Mouse (Mus musculus) Patski (cell line): ENCODE data around the gene Phtf2. TPM values are rescaled to one million over a fixed set of nuclear protein-coding genes. Genes with fewer than 3 reads are reported as not detected.
"Not testable (repeated sequence)": the region's sequence is repeated elsewhere in the genome, so short reads cannot be mapped to it uniquely, and the experiment has no call there.

Experiments
- ATAC-seq: fragments of 100-300 bp; one replicate; pipeline ENCODE4 v1.8.0; 2021
- CTCF ChIA-PET: fragments of 350-600 bp; sonication (Branson Sonifier 250); formaldehyde crosslinking; loops from one replicate; lab custom pipeline; 2022; ENCODE audit warnings: inconsistent platforms; lab: Charles Lee
- POLR2A ChIA-PET: fragments of 350-600 bp; sonication (Branson Sonifier 250); formaldehyde crosslinking; loops from one replicate; lab custom pipeline; 2022; ENCODE audit warnings: antibody characterized with exemption, inconsistent platforms; lab: Charles Lee
- DNase-seq: peaks from one replicate; pipeline ENCODE4 v3.0.0-alpha.2; 2011; ENCODE audit warnings: low read depth, low spot score
- H3K27me3 ChIP-seq: fragments of 371-371 bp; one replicate; pipeline ENCODE4 v1.5.1; 2021
- CTCF ChIP-seq: fragments of 100-300 bp; IDR thresholded peaks from one replicate; pipeline ENCODE4 v1.5.1; 2021
- in situ Hi-C: fragments of 300-500 bp; cut with MboI; formaldehyde crosslinking; loops from 3 replicates; pipeline ENCODE4 v1.11.1; 2018; ENCODE audit warnings: low pct_unique_long_range_greater_than_20kb, mixed read lengths
- polyA plus RNA-seq: library from polyadenylated mRNA; unstranded; gene quantifications from one replicate; pipeline ENCODE4 v1.2.3, GENCODE M21; 2021

Phtf2 gene
- polyA plus RNA-seq, 1 experiment from 2014 or later = 8.4 TPM

- TF ChIP-seq CTCF = no peak
- CTCF ChIA-PET = no interaction called here
Observed at GRCm38 (mm10) chr5:20834399-20834798, 47.5 kb downstream of the Phtf2 start.

GRCm38 (mm10) chr5:20831433-20831832 is 50.5 kb downstream of the Phtf2 start:
- ChIA-PET CTCF (interaction anchor here (1.2 to 1.4 kb wide), 3 partner anchors 13 to 23 kb away, joined by 3 to 4 read pairs (median 4); no protein-coding TSS in a partner anchor), POLR2A (no interaction called here)
- in situ Hi-C loops = no loop called here
- ATAC-seq = peak; percentile 69
- no peak for DNase-seq
- no peak for TF ChIP-seq CTCF
- no peaks in the 10 kb centered on the region for H3K27me3 ChIP-seq

More at GRCm38 (mm10) chr5:20834399-20834798, 47.5 kb downstream of the Phtf2 start:
- POLR2A ChIA-PET = no interaction called here
- in situ Hi-C loops = no loop called here
- ATAC-seq (no peak), DNase-seq (no peak)
- H3K27me3 ChIP-seq = no peaks in the 10 kb centered on the region

GRCm38 (mm10) chr5:20830717-20831116 is 51.2 kb downstream of the Phtf2 start:
- CTCF ChIA-PET = interaction anchor here (1.2 kb wide), 1 partner anchor 14 kb away, joined by 3 read pairs; no protein-coding TSS in a partner anchor
- in situ Hi-C loops = no loop called here
- H3K27me3 ChIP-seq = no peaks in the 10 kb centered on the region
- TF ChIP-seq CTCF = no peak
- ATAC-seq (no peak), DNase-seq (no peak)
- POLR2A ChIA-PET = no interaction called here

DNA sequence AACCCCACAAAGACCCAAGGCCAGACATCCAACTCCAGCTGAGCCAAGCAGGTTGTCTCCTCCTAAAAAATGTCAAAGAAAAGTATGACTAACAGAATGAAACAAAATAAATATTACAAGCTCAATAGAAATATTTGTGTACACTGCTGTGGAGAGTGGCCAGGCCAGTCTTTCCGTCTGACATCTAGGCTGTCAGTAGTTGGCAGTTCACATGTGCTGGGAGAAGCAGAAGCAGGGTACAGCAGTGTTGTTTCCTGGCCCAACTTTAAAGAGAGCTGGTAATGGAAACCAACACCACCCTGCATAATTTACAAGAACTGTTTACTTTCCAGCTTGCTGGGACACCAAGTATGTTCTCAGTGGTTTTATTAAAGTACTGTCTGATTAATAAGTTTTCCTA is 60.3 kb downstream of the Phtf2 start:
- in situ Hi-C loops = no loop called here
- POLR2A ChIA-PET = no interaction called here
- CTCF ChIA-PET = interaction anchor here (1.3 to 1.5 kb wide), 2 partner anchors 9 to 30 kb away, joined by 4 to 5 read pairs; no protein-coding TSS in a partner anchor
- H3K27me3 ChIP-seq = no peaks in the 10 kb centered on the region
- no peak for TF ChIP-seq CTCF
- ATAC-seq = no peak
- no peak for DNase-seq

DNA sequence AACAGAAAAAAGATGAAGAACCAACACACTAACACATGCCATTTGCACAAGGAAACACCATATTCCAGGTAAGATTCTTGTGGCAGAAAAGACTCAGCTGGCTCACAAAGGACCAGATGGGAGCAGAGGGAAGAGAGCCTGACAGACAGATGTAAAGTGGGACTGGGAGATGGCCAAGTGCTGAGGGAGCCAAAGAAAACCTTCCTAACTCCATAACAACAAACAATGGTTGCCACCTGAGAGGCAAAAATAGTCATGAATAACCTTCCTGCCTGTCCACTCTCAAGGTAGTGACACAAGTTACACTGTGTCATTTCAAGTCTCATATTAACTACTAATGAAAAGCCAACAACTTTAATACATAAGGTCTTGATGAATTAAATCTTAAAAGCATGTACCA is 60.8 kb downstream of the Phtf2 start:
- DNase-seq (no peak), ATAC-seq (no peak)
- no peaks in the 10 kb centered on the region for H3K27me3 ChIP-seq
- in situ Hi-C loops = no loop called here
- no peak for TF ChIP-seq CTCF
- ChIA-PET CTCF (interaction anchor here (1.3 to 1.9 kb wide), 3 partner anchors 9 to 31 kb away, joined by 4 to 5 read pairs (median 5); no protein-coding TSS in a partner anchor), POLR2A (no interaction called here)

- POLR2A ChIA-PET = no interaction called here
- no peak for DNase-seq
- in situ Hi-C loops = no loop called here
- no peaks in the 10 kb centered on the region for H3K27me3 ChIP-seq
- ATAC-seq = no peak
- TF ChIP-seq CTCF = no peak
- CTCF ChIA-PET = interaction anchor here (0.9 to 1.3 kb wide), 2 partner anchors 36 to 40 kb away, joined by 3 read pairs; no protein-coding TSS in a partner anchor
Observed at GRCm38 (mm10) chr5:20815094-20815493, 66.8 kb downstream of the Phtf2 start.

DNA sequence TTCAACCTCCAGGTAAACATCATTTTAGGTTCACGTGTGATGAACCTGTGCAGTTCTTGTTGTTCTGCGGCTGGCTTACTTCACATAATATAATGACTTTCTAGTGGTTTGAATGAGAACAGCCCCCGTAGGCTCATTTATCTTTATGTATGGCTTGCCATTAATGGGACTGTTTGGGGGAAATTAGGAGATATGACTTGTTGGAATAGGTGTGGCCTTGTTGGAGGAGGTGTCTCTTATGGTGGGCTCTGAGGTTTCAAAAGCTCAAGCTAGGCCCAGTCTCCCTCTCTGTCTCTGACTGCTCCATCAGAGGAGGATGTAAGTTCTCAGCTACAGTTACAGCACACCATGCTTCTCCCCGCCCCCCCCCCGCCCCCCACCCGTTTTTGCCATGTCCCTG is 71.5 kb downstream of the Phtf2 start:
- H3K27me3 ChIP-seq = no peaks in the 10 kb centered on the region
- ATAC-seq (no peak), DNase-seq (no peak)
- ChIA-PET POLR2A (no interaction called here), CTCF (no interaction called here)
- in situ Hi-C loops = no loop called here
- no peak for TF ChIP-seq CTCF

- no peak for TF ChIP-seq CTCF
- in situ Hi-C loops = no loop called here
- POLR2A ChIA-PET = no interaction called here
- DNase-seq (no peak), ATAC-seq (no peak)
- H3K27me3 ChIP-seq = no peaks in the 10 kb centered on the region
- CTCF ChIA-PET = no interaction called here
Observed at GRCm38 (mm10) chr5:20795932-20796331, 86.0 kb downstream of the Phtf2 start.

GRCm38 (mm10) chr5:20791793-20792554 is 90.0 kb downstream of the Phtf2 start:
- DNase-seq = peak; percentile 15
- peak; percentile 74 for ATAC-seq
- H3K27me3 ChIP-seq = no peaks in the 10 kb centered on the region
- POLR2A ChIA-PET = no interaction called here
- CTCF ChIA-PET = no interaction called here
- in situ Hi-C loops = no loop called here
- TF ChIP-seq CTCF = no peak

DNA sequence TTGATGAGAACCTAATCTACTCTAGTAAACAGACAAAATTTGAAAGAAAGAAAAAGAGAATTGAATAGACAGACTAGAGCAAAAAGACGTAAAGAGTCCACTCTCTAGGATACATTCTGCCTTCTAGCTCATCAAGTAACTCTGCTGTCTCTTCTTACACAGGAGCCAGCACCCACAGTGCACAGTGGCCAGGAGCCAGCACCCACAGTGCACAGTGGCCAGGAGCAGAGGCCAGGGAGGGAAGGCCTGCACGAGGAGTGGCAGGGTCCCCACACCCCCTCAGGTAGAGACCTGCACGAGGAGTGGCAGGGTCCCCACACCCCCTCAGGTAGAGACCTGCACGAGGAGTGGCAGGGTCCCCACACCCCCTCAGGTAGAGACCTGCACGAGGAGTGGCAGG is 95.5 kb downstream of the Phtf2 start:
- CTCF ChIA-PET, in situ Hi-C loops, H3K27me3 ChIP-seq, POLR2A ChIA-PET, ATAC-seq, DNase-seq: not testable (repeated sequence)

DNA sequence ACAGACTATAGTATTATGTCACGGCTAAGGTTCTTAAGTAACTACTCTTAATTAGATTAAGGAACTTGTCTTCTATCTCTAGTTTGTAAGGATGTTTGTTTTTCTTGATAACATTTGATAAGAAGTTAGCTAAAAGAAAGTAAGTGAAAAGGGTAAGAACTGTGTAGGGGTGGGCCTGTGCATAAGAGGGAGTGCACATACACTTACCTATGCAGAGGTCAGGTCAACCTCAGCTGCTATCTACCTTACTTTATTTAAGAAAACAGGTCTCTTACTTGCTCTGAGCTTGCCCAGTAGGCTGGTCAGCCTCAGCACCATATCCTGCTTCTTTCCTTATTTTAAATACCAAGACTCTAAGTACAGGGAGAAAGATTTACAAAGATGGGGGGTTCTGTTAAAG is 100.8 kb downstream of the Phtf2 start:
- no peak for TF ChIP-seq CTCF
- CTCF ChIA-PET = no interaction called here
- ATAC-seq (no peak), DNase-seq (no peak)
- POLR2A ChIA-PET = no interaction called here
- H3K27me3 ChIP-seq = no peaks in the 10 kb centered on the region
- in situ Hi-C loops = no loop called here
